In the genomic region with DNA sequence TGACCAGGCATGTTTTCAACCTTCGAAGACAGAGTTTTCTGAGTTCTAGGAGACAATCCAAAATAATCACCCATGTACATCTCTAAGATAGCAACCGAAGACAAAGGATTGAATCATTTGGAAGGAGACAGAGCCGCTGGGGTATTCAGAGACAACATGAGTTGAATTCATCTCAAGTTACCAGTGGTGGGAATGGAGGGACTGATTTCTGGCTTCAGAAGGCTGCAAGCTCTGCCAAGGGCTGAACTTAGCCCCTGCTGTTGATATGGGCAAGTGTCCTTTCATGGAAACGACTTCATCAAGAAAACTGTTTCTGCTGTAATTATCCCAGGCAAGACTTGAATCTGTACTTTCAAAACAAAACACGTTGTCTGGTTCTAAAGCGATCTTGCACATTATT, we compare ENCODE assay signal across 18 mouse cellular contexts.
A peak's percentile ranks its signal among the peaks of the same experiment; 100 is the strongest.
DNase-seq lines count a peak whose midpoint lies in the region; ATAC-seq and TF ChIP-seq lines count a peak whose summit lies in the region.
"Had no signal": no experiment of that assay in that cellular context is flagged by ENCODE, and none has a peak within 500 bp of the region (broad histone marks: within the 10 kb centered on the region; RNA-seq: fewer than 3 reads in every experiment).

No protein-coding gene starts in this region.

- WGBS in embryonic facial prominence, embryonic 13.5 days = 56% methylated on average over 6 of the region's 6 CpGs
- WGBS in embryonic facial prominence, embryonic 10.5 days = 81% methylated on average over 6 of the region's 6 CpGs
- WGBS in heart, adult 2 months = 66% methylated on average over 6 of the region's 6 CpGs
- WGBS in thymus, adult 2 months = 92% methylated on average over 6 of the region's 6 CpGs

- H3K9me3 ChIP-seq in embryonic facial prominence, embryonic 13.5 days = no peaks in the 10 kb centered on the region
- no peaks in the 10 kb centered on the region for H3K9me3 ChIP-seq in embryonic facial prominence, embryonic 10.5 days
- H3K9me3 ChIP-seq: heart, embryonic 13.5 days; midbrain, embryonic 12.5 days had no signal

- no peak for DNase-seq in embryonic facial prominence, embryonic 10.5 days (ENCODE audit: low spot score)
- peak; percentile 28 to 29 for DNase-seq in heart, postnatal 10 days
- DNase-seq in heart, adult 2 months = no peak
- peak; percentile 12 for DNase-seq in left cerebral cortex, postnatal 4 days
- DNase-seq in left cerebral cortex, adult 8-10 months (ENCODE audit: low spot score in 2 of 2) = no peak
- DNase-seq in brain, embryonic 14.5 days (ENCODE audit: low read depth) = peak; percentile 46
- no peak for DNase-seq in thymus, adult 2 months
- DNase-seq: cerebellum, adult 11 months; kidney, adult 8-10 months; kidney, postnatal 25 days; lung, adult 2 months; retina, postnatal 1 day; right cerebral cortex, postnatal 4 days had no signal

- no peak for TF ChIP-seq CTCF in heart, adult 2 months (IDR thresholded peaks at IDR 0.05)
- TF ChIP-seq CTCF in brain, embryonic 14.5 days (IDR thresholded peaks at IDR 0.05; ENCODE audit: borderline replicate concordance, extremely low read depth, insufficient read depth, insufficient read length) = no peak
- TF ChIP-seq CTCF in thymus, adult 2 months (IDR thresholded peaks at IDR 0.05; ENCODE audit: borderline replicate concordance, control insufficient read depth, extremely low read depth, insufficient read depth, low read length, poor library complexity) = no peak

- H3K27me3 ChIP-seq in embryonic facial prominence, embryonic 13.5 days = no peaks in the 10 kb centered on the region
- H3K27me3 ChIP-seq in embryonic facial prominence, embryonic 10.5 days (replicated peaks; ENCODE audit: low read depth, poor library complexity, severe bottlenecking) = no peaks in the 10 kb centered on the region
- no peaks in the 10 kb centered on the region for H3K27me3 ChIP-seq in heart, adult 2 months (ENCODE audit: control insufficient read depth, insufficient read depth, low read length)
- H3K27me3 ChIP-seq in thymus, adult 2 months (ENCODE audit: control insufficient read depth, insufficient read depth, low read length) = no peaks in the 10 kb centered on the region
- H3K27me3 ChIP-seq: CH12.LX; heart, embryonic 13.5 days; midbrain, embryonic 12.5 days had no signal

- H3K27ac ChIP-seq in embryonic facial prominence, embryonic 13.5 days = peak overlapping the region; percentile 35; the same call in 1 of the 2 replicates
- H3K27ac ChIP-seq in embryonic facial prominence, embryonic 10.5 days (replicated peaks) = no peak overlapping the region
- H3K27ac ChIP-seq in heart, adult 2 months = no peak overlapping the region
- H3K27ac ChIP-seq in thymus, adult 2 months (ENCODE audit: control insufficient read depth, insufficient read depth, low read length) = no peak overlapping the region
- H3K27ac ChIP-seq: heart, embryonic 13.5 days; macrophage; midbrain, embryonic 12.5 days had no signal

- H3K36me3 ChIP-seq in embryonic facial prominence, embryonic 13.5 days = no peaks in the 10 kb centered on the region
- no peaks in the 10 kb centered on the region for H3K36me3 ChIP-seq in embryonic facial prominence, embryonic 10.5 days (replicated peaks)
- no peaks in the 10 kb centered on the region for H3K36me3 ChIP-seq in heart, adult 2 months (ENCODE audit: control insufficient read depth, insufficient read depth, low read length)
- H3K36me3 ChIP-seq in thymus, adult 2 months (ENCODE audit: control insufficient read depth, insufficient read depth, low read length) = no peaks in the 10 kb centered on the region
- H3K36me3 ChIP-seq: heart, embryonic 13.5 days; midbrain, embryonic 12.5 days had no signal

- H3K79me2 ChIP-seq in heart, adult 2 months (replicated peaks; ENCODE audit: control insufficient read depth, insufficient read depth, low read length) = no peaks in the 10 kb centered on the region

- no peak overlapping the region for H3K4me3 ChIP-seq in embryonic facial prominence, embryonic 13.5 days
- H3K4me3 ChIP-seq in embryonic facial prominence, embryonic 10.5 days = no peak overlapping the region
- no peak overlapping the region for H3K4me3 ChIP-seq in heart, adult 2 months
- no peak overlapping the region for H3K4me3 ChIP-seq in thymus, adult 2 months (ENCODE audit: control insufficient read depth, insufficient read depth, low read length)
- H3K4me3 ChIP-seq: heart, embryonic 13.5 days; midbrain, embryonic 12.5 days had no signal

- no peak overlapping the region for H3K9ac ChIP-seq in embryonic facial prominence, embryonic 13.5 days
- H3K9ac ChIP-seq in heart, adult 2 months (ENCODE audit: low read depth, low read length) = no peak overlapping the region
- H3K9ac ChIP-seq: heart, embryonic 13.5 days; midbrain, embryonic 12.5 days had no signal

- no peak for TF ChIP-seq POLR2A in heart, adult 2 months (IDR thresholded peaks at IDR 0.05; ENCODE audit: insufficient read depth, low read depth, low read length)
- TF ChIP-seq POLR2A in brain, embryonic 14.5 days (IDR thresholded peaks at IDR 0.05; ENCODE audit: borderline replicate concordance, extremely low read depth, insufficient read depth, insufficient read length, poor library complexity, severe bottlenecking) = no peak
- no peak for TF ChIP-seq POLR2A in thymus, adult 2 months (IDR thresholded peaks at IDR 0.05; ENCODE audit: control insufficient read depth, extremely low read depth, insufficient read depth, low read length, poor library complexity)

- no peak overlapping the region for H3K4me2 ChIP-seq in embryonic facial prominence, embryonic 13.5 days
- H3K4me2 ChIP-seq: heart, embryonic 13.5 days; midbrain, embryonic 12.5 days had no signal

- intact Hi-C loops in heart, postnatal 10 days (cut with DNase I) = no loop called here
- intact Hi-C loops in heart, adult 2 months (cut with DNase I) = no loop called here
- intact Hi-C loops in left cerebral cortex, postnatal 4 days (cut with DNase I) = no loop called here

- H3K4me1 ChIP-seq in embryonic facial prominence, embryonic 13.5 days = peaks cover 9% of the 10 kb centered on the region
- H3K4me1 ChIP-seq in embryonic facial prominence, embryonic 10.5 days = peaks cover 15% of the 10 kb centered on the region; the same call in 1 of the 2 replicates
- no peaks in the 10 kb centered on the region for H3K4me1 ChIP-seq in heart, adult 2 months (ENCODE audit: control insufficient read depth, insufficient read depth, low read length)
- H3K4me1 ChIP-seq in thymus, adult 2 months (replicated peaks; ENCODE audit: control insufficient read depth, insufficient read depth, low read length) = no peaks in the 10 kb centered on the region
- H3K4me1 ChIP-seq: heart, embryonic 13.5 days; midbrain, embryonic 12.5 days had no signal

- ATAC-seq in embryonic facial prominence, embryonic 13.5 days (ENCODE audit: insufficient number of reproducible peaks, insufficient read depth, low FRiP score, low TSS enrichment, low read depth) = no peak

- TF ChIP-seq EP300 in heart, adult 2 months (IDR thresholded peaks at IDR 0.05; ENCODE audit: insufficient read depth, low read depth, low read length) = no peak

Comparison
In these comparisons a context has a peak if more than half of its experiments do, and no peak if none do; other contexts are left out.
1. DNase-seq: peak in heart, postnatal 10 days (2 of 2), left cerebral cortex, postnatal 4 days (single experiment) and brain, embryonic 14.5 days (single experiment); none in embryonic facial prominence, embryonic 10.5 days (single experiment), heart, adult 2 months (0 of 2), left cerebral cortex, adult 8-10 months (0 of 2) and thymus, adult 2 months (single experiment).